Mouse (Mus musculus): ENCODE measurements around the gene Thap4. TPM values are rescaled to one million over a fixed set of nuclear protein-coding genes. Genes with fewer than 3 reads are reported as not detected.
"Not testable (repeated sequence)": the region's sequence is repeated elsewhere in the genome, so short reads cannot be mapped to it uniquely, and the experiment has no call there.

The Thap4 gene
- polyA plus RNA-seq, 1 experiment from 2014 or later = 51.7 TPM

- WGBS = 90% methylated on average over 9 of the region's 9 CpGs
- Histone ChIP-seq H3K4me1 (no peaks in the 10 kb centered on the region), H3K9me3 (no peaks in the 10 kb centered on the region), H3K27ac (replicated peaks) (no peak overlapping the region), H3K27me3 (replicated peaks; ENCODE audit: low read depth, poor library complexity, severe bottlenecking) (no peaks in the 10 kb centered on the region), H3K4me3 (no peak overlapping the region), H3K36me3 (replicated peaks) (peaks cover 35% of the 10 kb centered on the region)
- no peak for DNase-seq (ENCODE audit: low spot score)
Measured at GRCm38 (mm10) chr1:93764871-93765591, 10.4 kb upstream of the Thap4 start.

- not testable (repeated sequence) for DNase-seq (ENCODE audit: low spot score); H3K4me1 ChIP-seq; H3K4me3 ChIP-seq; H3K27ac ChIP-seq (replicated peaks); H3K9me3 ChIP-seq; H3K27me3 ChIP-seq (replicated peaks; ENCODE audit: low read depth, poor library complexity, severe bottlenecking)
- peaks cover 20% of the 10 kb centered on the region for H3K36me3 ChIP-seq (replicated peaks)
- whole genome bisulfite sequencing = 91% methylated on average over 3 of the region's 3 CpGs
Measured at GRCm38 (mm10) chr1:93763531-93763930, 8.9 kb upstream of the Thap4 start.

GRCm38 (mm10) chr1:93760076-93760475 is 5.4 kb upstream of the Thap4 start:
- Histone ChIP-seq H3K27ac (replicated peaks) (no peak overlapping the region), H3K9me3 (no peaks in the 10 kb centered on the region), H3K4me1 (peaks cover 12% of the 10 kb centered on the region), H3K27me3 (replicated peaks; ENCODE audit: low read depth, poor library complexity, severe bottlenecking) (no peaks in the 10 kb centered on the region), H3K36me3 (replicated peaks) (peaks cover 6% of the 10 kb centered on the region; the same call in 1 of the 2 replicates), H3K4me3 (no peak overlapping the region)
- no peak for DNase-seq (ENCODE audit: low spot score)
- 94% methylated on average over 1 of the region's 1 CpGs for WGBS

GRCm38 (mm10) chr1:93756154-93756553 is 1.5 kb upstream of the Thap4 start:
- Histone ChIP-seq H3K9me3 (no peaks in the 10 kb centered on the region), H3K4me1 (peaks cover 20% of the 10 kb centered on the region), H3K27me3 (replicated peaks; ENCODE audit: low read depth, poor library complexity, severe bottlenecking) (no peaks in the 10 kb centered on the region), H3K36me3 (replicated peaks) (no peaks in the 10 kb centered on the region; the same call in 1 of the 2 replicates), H3K4me3 (peak overlapping the region; percentile 98; the same call in 1 of the 2 replicates), H3K27ac (replicated peaks) (no peak overlapping the region)
- DNase-seq (ENCODE audit: low spot score) = no peak

- 39% methylated on average over 7 of the region's 7 CpGs for WGBS
Measured at GRCm38 (mm10) chr1:93755618-93756017, 954 bp upstream of the Thap4 start.

GRCm38 (mm10) chr1:93755291-93755610 is 587 bp upstream of the Thap4 start:
- H3K9me3 ChIP-seq = no peaks in the 10 kb centered on the region
- peaks cover 5% of the 10 kb centered on the region for H3K36me3 ChIP-seq (replicated peaks)
- H3K4me1 ChIP-seq = peaks cover 20% of the 10 kb centered on the region
- DNase-seq (ENCODE audit: low spot score) = no peak
- 1% methylated on average over 13 of the region's 13 CpGs for WGBS
- peak overlapping the region; percentile 98 for H3K4me3 ChIP-seq
- peak overlapping the region; percentile 93 for H3K27ac ChIP-seq (replicated peaks)
- H3K27me3 ChIP-seq (replicated peaks; ENCODE audit: low read depth, poor library complexity, severe bottlenecking) = no peaks in the 10 kb centered on the region

More at GRCm38 (mm10) chr1:93755618-93756017, 954 bp upstream of the Thap4 start:
- H3K4me3 ChIP-seq = peak overlapping the region; percentile 98
- H3K27me3 ChIP-seq (replicated peaks; ENCODE audit: low read depth, poor library complexity, severe bottlenecking) = no peaks in the 10 kb centered on the region
- DNase-seq (ENCODE audit: low spot score) = no peak
- H3K9me3 ChIP-seq = no peaks in the 10 kb centered on the region
- H3K36me3 ChIP-seq (replicated peaks) = peaks cover 2% of the 10 kb centered on the region
- peak overlapping the region; percentile 93 for H3K27ac ChIP-seq (replicated peaks)
- peaks cover 20% of the 10 kb centered on the region for H3K4me1 ChIP-seq

- Histone ChIP-seq H3K27ac (replicated peaks) (peak overlapping the region; percentile 93), H3K27me3 (replicated peaks; ENCODE audit: low read depth, poor library complexity, severe bottlenecking) (no peaks in the 10 kb centered on the region), H3K4me3 (peak overlapping the region; percentile 98), H3K4me1 (peaks cover 20% of the 10 kb centered on the region), H3K9me3 (no peaks in the 10 kb centered on the region), H3K36me3 (replicated peaks) (peaks cover 17% of the 10 kb centered on the region)
- under 1% methylated on average over 59 of the region's 59 CpGs for WGBS
- DNase-seq (ENCODE audit: low spot score) = peak; percentile 67
Measured at GRCm38 (mm10) chr1:93753911-93754572, 622 bp downstream of the Thap4 start.

- WGBS = 78% methylated on average over 6 of the region's 6 CpGs
Measured at GRCm38 (mm10) chr1:93751290-93751689, 3.4 kb downstream of the Thap4 start, which contains the start of gene Atg4b. Gene Atg4b (plus strand): TSS chr1:93751500.

GRCm38 (mm10) chr1:93748539-93748938 is 6.1 kb downstream of the Thap4 start:
- Histone ChIP-seq H3K9me3 (no peaks in the 10 kb centered on the region), H3K36me3 (replicated peaks) (peaks cover 47% of the 10 kb centered on the region), H3K27ac (replicated peaks) (no peak overlapping the region), H3K4me3 (no peak overlapping the region), H3K4me1 (peaks cover 4% of the 10 kb centered on the region), H3K27me3 (replicated peaks; ENCODE audit: low read depth, poor library complexity, severe bottlenecking) (no peaks in the 10 kb centered on the region)
- 100% methylated on average over 1 of the region's 1 CpGs for WGBS
- DNase-seq (ENCODE audit: low spot score) = no peak

More at GRCm38 (mm10) chr1:93751290-93751689, 3.4 kb downstream of the Thap4 start, which contains the start of gene Atg4b:
- H3K4me1 ChIP-seq = peaks cover 17% of the 10 kb centered on the region
- DNase-seq (ENCODE audit: low spot score) = no peak
- peaks cover 26% of the 10 kb centered on the region for H3K36me3 ChIP-seq (replicated peaks)
- H3K27ac ChIP-seq (replicated peaks) = no peak within 1 kb of the TSS
- H3K9me3 ChIP-seq = no peaks in the 10 kb centered on the region
- H3K4me3 ChIP-seq = no peak within 1 kb of the TSS
- no peaks in the 10 kb centered on the region for H3K27me3 ChIP-seq (replicated peaks; ENCODE audit: low read depth, poor library complexity, severe bottlenecking)

- H3K9me3 ChIP-seq = no peaks in the 10 kb centered on the region
- H3K4me3 ChIP-seq = no peak overlapping the region
- DNase-seq (ENCODE audit: low spot score) = no peak
- no peaks in the 10 kb centered on the region for H3K27me3 ChIP-seq (replicated peaks; ENCODE audit: low read depth, poor library complexity, severe bottlenecking)
- no peaks in the 10 kb centered on the region for H3K4me1 ChIP-seq
- WGBS = 86% methylated on average over 5 of the region's 5 CpGs
- H3K27ac ChIP-seq (replicated peaks) = no peak overlapping the region
- peaks cover 60% of the 10 kb centered on the region for H3K36me3 ChIP-seq (replicated peaks)
Measured at GRCm38 (mm10) chr1:93746179-93746578, 8.5 kb downstream of the Thap4 start.

GRCm38 (mm10) chr1:93742910-93743309 is 11.8 kb downstream of the Thap4 start:
- Histone ChIP-seq H3K36me3 (replicated peaks) (peaks cover 37% of the 10 kb centered on the region), H3K9me3 (no peaks in the 10 kb centered on the region), H3K27ac (replicated peaks) (no peak overlapping the region), H3K4me1 (no peaks in the 10 kb centered on the region), H3K4me3 (no peak overlapping the region), H3K27me3 (replicated peaks; ENCODE audit: low read depth, poor library complexity, severe bottlenecking) (no peaks in the 10 kb centered on the region)
- DNase-seq (ENCODE audit: low spot score) = no peak

GRCm38 (mm10) chr1:93741987-93742386 is 12.7 kb downstream of the Thap4 start:
- no peak overlapping the region for H3K27ac ChIP-seq (replicated peaks)
- no peaks in the 10 kb centered on the region for H3K9me3 ChIP-seq
- peaks cover 37% of the 10 kb centered on the region for H3K36me3 ChIP-seq (replicated peaks)
- 81% methylated on average over 4 of the region's 4 CpGs for WGBS
- no peak overlapping the region for H3K4me3 ChIP-seq
- H3K27me3 ChIP-seq (replicated peaks; ENCODE audit: low read depth, poor library complexity, severe bottlenecking) = no peaks in the 10 kb centered on the region
- H3K4me1 ChIP-seq = no peaks in the 10 kb centered on the region
- no peak for DNase-seq (ENCODE audit: low spot score)

GRCm38 (mm10) chr1:93740671-93741070 is 14.0 kb downstream of the Thap4 start:
- no peak for DNase-seq (ENCODE audit: low spot score)
- no peak overlapping the region for H3K27ac ChIP-seq (replicated peaks)
- 92% methylated on average over 2 of the region's 2 CpGs for WGBS
- peaks cover 34% of the 10 kb centered on the region for H3K36me3 ChIP-seq (replicated peaks)
- no peaks in the 10 kb centered on the region for H3K9me3 ChIP-seq
- H3K27me3 ChIP-seq (replicated peaks; ENCODE audit: low read depth, poor library complexity, severe bottlenecking) = no peaks in the 10 kb centered on the region
- H3K4me1 ChIP-seq = no peaks in the 10 kb centered on the region
- no peak overlapping the region for H3K4me3 ChIP-seq

Measured in embryonic facial prominence, embryonic 10.5 days (tissue).